Mouse (Mus musculus) liver, postnatal 0 days (tissue): Measurements from ENCODE around the gene Epha2.

Source experiments
- CTCF ChIP-seq: sonication (generic); IDR thresholded peaks from 2 replicates; pipeline ENCODE4 v1.5.1; 2016; ENCODE audit warnings: antibody characterized with exemption, low read depth
- EP300 ChIP-seq: IDR thresholded peaks from 2 replicates; pipeline ENCODE4 v1.6.1; 2016; ENCODE audit warnings: antibody characterized with exemption, low read depth, mild to moderate bottlenecking

DNA sequence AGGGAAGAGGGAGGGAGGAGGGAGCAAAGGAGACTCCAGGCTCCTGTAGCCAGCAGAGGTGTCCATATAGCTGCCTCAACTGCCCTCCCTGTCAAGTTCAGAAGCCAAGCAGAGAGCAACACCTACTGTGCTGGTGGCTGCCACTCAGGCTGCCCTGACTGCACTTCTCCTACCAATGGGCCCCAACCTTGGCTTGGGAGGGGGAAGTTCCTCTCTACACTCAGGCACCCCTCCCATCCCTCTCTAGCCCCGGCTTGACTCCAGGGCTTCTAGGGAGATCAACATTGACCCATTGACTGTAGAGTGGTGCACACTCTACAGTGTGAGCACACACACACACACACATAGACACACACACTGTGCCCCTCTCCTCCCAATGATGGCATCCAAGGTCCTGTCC is 19.5 kb upstream of the Epha2 start:
- TF ChIP-seq CTCF (no peak), EP300 (no peak)
